Mouse (Mus musculus) gastrocnemius, adult 2 months (tissue): ENCODE data around the gene Zfp592. TPM values are rescaled to one million over a fixed set of nuclear protein-coding genes. Genes with fewer than 3 reads are reported as not detected.
A peak's percentile ranks its signal among the peaks of the same experiment; 100 is the strongest.

Source experiments
- DNase-seq: peaks from one replicate; pipeline ENCODE4 v3.0.0; 2022
- H3K27ac ChIP-seq: fragments of 200-600 bp; 2 replicates; pipeline ENCODE4 v1.8.1; 2022; ENCODE audit warnings: mild to moderate bottlenecking
- H3K4me3 ChIP-seq: fragments of 200-600 bp; 2 replicates; pipeline ENCODE4 v1.8.1; 2022; ENCODE audit warnings: mild to moderate bottlenecking, moderate library complexity
- CTCF ChIP-seq: fragments of 200-600 bp; IDR thresholded peaks from 2 replicates; pipeline ENCODE4 v1.8.1; 2022; ENCODE audit warnings: antibody characterized with exemption, mild to moderate bottlenecking, moderate library complexity
- intact Hi-C: fragments of 180-260 bp; cut with DNase I; formaldehyde crosslinking; loops from one replicate; pipeline ENCODE4 v1.15.1; 2025
- total RNA-seq, 2 experiments: library from RNA; stranded (reverse); gene quantifications; 2 replicates each; pipeline ENCODE4 v1.2.3; 2021

Zfp592 gene
- total RNA-seq, 2 experiments from 2014 or later, result 11.6 to 20.1 TPM

- peak; percentile 20 for DNase-seq
- intact Hi-C loops, result no loop called here
- Histone ChIP-seq H3K27ac (peak overlapping the region; percentile 84), H3K4me3 (no peak overlapping the region)
- peak; percentile 56 for TF ChIP-seq CTCF
These were observed 79.8 kb downstream of the Zfp592 start for GRCm38 (mm10) chr7:81073273-81073672.

DNA sequence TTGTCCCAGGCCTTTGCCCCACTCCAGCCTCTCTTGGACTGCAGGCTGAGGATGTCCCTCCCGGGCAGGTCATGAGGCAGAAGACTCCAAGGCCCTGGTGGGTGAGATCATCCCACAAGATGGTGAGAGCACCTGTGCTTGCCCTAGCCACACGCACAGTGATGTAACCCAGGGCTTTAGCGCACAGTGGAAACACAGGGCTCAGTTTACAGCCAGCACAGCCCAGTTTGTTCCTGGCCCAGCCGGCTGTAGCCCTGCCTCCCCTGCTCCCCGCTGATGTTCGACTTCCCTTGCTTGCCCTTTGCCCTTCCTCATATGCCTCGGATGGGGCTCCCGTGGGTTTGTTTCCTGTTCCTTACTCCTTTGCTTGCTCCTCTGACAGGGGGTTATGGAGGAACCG is 81.1 kb downstream of the Zfp592 start:
- intact Hi-C loops, result no loop called here
- DNase-seq, result peak; percentile 87
- no peak for TF ChIP-seq CTCF
- Histone ChIP-seq H3K4me3 (peak overlapping the region; percentile 34), H3K27ac (peak overlapping the region; percentile 84)

- Histone ChIP-seq H3K27ac (peak overlapping the region; percentile 84), H3K4me3 (peak overlapping the region; percentile 34)
- no peak for TF ChIP-seq CTCF
- peak; percentile 26 for DNase-seq
- intact Hi-C loops, result no loop called here
These were observed 81.8 kb downstream of the Zfp592 start for GRCm38 (mm10) chr7:81075299-81075698.

DNA sequence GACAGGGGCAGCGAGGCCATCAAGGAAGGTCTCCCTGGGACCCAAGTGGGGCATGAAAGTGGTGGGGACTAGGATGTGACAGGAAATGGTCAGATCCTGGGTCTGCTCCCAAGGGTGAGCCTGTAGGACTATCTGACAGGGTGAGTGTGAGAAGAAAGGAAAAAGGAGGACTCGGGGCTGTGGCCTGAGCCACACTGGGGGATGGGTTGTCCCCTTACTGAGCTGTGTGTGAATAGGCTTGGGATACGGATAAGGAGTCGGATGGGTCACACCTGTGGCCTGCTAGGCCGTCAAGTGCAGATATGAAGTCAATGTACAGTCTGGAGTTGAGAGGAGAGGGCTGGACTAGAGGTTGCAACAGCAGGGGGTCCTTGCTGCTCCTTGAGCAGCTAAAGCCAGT is 82.3 kb downstream of the Zfp592 start:
- intact Hi-C loops, result no loop called here

GRCm38 (mm10) chr7:81077009-81077408 is 83.5 kb downstream of the Zfp592 start:
- H3K4me3 ChIP-seq, result no peak overlapping the region; the same call in 1 of the 2 replicates
- H3K27ac ChIP-seq, result peak overlapping the region; percentile 84
- DNase-seq, result peak; percentile 73
- no peak for TF ChIP-seq CTCF
- intact Hi-C loops, result no loop called here

More for the DNA sequence above, 82.3 kb downstream of the Zfp592 start:
- H3K4me3 ChIP-seq, result no peak overlapping the region
- peak overlapping the region; percentile 84 for H3K27ac ChIP-seq
- TF ChIP-seq CTCF, result no peak
- no peak for DNase-seq

DNA sequence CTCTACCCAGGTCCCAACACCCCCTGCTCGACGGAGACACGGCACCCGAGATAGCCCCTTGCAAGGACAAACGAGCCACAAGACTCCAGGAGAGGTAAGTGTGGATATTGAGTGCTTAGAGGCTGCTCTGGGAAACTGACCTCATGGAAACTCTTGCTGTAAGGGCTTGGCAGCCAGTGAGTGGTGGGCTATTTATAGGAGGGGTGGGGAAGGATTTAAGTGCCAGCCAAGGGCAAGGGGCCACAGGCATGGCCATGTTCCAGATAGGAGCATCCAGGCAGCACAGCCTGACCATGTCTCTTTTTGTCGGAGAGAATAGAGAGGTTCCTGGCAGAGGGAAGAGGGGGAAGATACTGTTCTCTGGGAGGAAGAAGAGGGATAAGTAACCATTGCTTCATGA is 85.3 kb downstream of the Zfp592 start:
- H3K27ac ChIP-seq, result peak overlapping the region; percentile 84
- H3K4me3 ChIP-seq, result peak overlapping the region; percentile 19; the same call in 1 of the 2 replicates
- no peak for TF ChIP-seq CTCF
- intact Hi-C loops, result no loop called here
- DNase-seq, result peak; percentile 69

DNA sequence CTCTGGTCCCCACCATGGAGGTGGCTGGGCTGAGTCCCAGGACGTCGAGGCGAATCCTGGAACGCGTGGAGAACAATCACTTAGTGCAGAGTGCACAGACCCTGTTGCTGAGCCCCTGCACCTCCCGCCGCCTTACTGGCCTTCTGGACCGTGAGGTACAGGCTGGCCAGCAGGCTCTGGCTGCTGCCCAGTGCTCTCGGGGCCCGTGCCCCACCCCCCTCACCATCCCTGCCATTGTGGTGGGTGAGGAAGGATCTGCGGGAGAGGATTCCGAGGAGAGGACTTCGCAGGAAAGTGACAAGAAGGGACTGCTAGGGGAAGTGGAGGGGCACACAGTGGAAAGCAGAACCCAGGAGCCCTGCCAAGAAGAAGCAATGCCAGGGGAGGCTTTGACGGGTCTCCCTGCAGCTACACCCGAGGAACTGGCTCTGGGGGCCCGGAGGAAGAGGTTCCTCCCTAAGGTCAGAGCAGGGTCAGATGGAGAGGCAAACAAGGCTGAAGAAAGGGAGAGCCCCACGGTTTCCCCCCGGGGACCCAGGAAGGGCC is 100.0 kb downstream of the Zfp592 start:
- DNase-seq, result no peak
- Histone ChIP-seq H3K27ac (0 out of 2 replicates have a peak overlapping the region, but pooled peaks have one; percentile 16), H3K4me3 (no peak overlapping the region)
- TF ChIP-seq CTCF, result no peak
- intact Hi-C loops, result no loop called here

- no peak for DNase-seq
- no peak overlapping the region for H3K27ac ChIP-seq
- intact Hi-C loops, result no loop called here
- no peak overlapping the region for H3K4me3 ChIP-seq
- no peak for TF ChIP-seq CTCF
These were observed 100.8 kb downstream of the Zfp592 start for GRCm38 (mm10) chr7:81094104-81094757.

Other genes with a start within 250 kb of the Zfp592 start
- gene Iqgap1, start 167.7 kb upstream of the Zfp592 start, total RNA-seq, result 10 to 100 TPM; 14.8 to 16.0 TPM
- 1 to 10 TPM; 1.3 to 1.7 TPM for gene Zscan2, start 132.8 kb upstream of the Zfp592 start, total RNA-seq
- 1 to 10 TPM; 2.9 to 3.7 TPM for gene Wdr73, start 92.4 kb upstream of the Zfp592 start, total RNA-seq
- gene Nmb, start 88.6 kb upstream of the Zfp592 start, total RNA-seq, result 1 to 10 TPM; 3.6 to 4.0 TPM
- 10 to 100 TPM; 21.4 to 31.5 TPM for gene Sec11a, start 45.9 kb upstream of the Zfp592 start, total RNA-seq
- gene Alpk3, start 63.9 kb downstream of the Zfp592 start, total RNA-seq, result 100 to 1,000 TPM; 238 to 380 TPM
- under 1 TPM; 0.26 to 0.47 TPM for gene Slc28a1, start 121.1 kb downstream of the Zfp592 start, total RNA-seq
- gene Pde8a, start 219.9 kb downstream of the Zfp592 start, total RNA-seq, result 10 to 100 TPM in 1 of 2 experiments, 1 to 10 TPM in 1; 7.2 to 16.5 TPM